Mouse (Mus musculus) kidney, postnatal 25 days (tissue): ENCODE data around the gene Trank1.
A peak's percentile ranks its signal among the peaks of the same experiment; 100 is the strongest.

ENCODE experiments used
- DNase-seq, 2 experiments: peaks; one replicate each; pipeline ENCODE4 v3.0.0; 2021; ENCODE audit warnings: mixed read lengths in 2 of 2

Trank1 gene

GRCm38 (mm10) chr9:111311031-111311842, at the start of gene Trank1:
Gene Trank1 (plus strand): TSS chr9:111311739.
- peak in 1 of 2 experiments; percentile 38 for DNase-seq

DNA sequence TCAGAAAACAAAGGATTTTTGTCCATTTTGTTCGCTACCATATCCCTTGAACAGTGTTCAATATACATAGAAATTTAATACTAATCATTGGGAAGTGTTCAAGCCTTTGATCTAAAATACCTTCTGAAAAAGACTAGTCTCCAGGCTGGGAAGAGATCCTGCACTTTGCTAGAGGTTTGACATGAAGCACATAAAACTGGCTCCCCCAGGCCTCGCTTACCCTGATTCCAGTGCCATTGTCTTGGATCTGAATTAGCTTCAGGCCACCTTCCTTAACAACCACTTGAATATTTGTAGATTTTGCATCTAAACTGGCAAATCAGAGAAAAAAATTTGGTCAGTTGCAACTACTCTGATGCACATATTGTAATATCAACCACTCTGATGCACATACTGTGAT, 43.5 kb upstream of the Trank1 start:
- DNase-seq = no peak

DNA sequence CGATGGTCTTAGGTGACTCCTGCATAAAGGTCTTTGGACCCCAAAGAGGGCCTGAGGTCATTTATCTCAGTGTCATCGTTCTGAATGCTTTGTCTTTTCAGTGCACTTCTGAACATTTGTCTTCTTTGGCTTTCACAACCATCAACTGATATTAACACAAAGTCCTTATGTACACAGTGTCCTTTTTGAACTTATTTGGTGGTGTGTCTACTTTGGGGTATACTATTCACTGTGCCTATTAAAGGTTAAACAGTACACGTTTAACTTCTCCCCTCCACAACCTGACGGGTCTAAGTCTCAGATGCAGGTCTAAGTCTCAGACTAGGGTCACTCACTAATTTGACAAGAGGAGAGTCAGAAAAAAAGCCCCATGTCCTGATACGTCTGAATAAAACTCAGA, 40.9 kb upstream of the Trank1 start:
- no peak for DNase-seq

DNA sequence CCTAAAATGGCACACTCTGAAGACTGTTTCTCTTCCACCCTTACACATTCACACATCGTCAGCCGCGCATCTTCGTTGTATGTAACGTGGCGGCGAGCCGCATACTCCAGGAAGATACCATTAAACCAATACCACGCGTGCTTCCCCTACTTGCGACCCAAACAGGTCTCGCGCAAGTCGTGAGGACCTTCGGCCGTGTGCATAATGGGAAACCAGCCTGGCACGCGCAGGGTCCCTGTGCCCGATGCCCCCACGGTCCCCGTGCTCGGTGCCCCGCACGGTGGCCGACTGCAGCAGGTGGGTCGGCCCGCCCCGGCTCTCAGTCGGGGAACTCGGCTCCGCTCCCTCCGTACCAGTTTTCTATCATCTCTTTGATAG, 40.5 kb upstream of the Trank1 start:
- DNase-seq = no peak

DNA sequence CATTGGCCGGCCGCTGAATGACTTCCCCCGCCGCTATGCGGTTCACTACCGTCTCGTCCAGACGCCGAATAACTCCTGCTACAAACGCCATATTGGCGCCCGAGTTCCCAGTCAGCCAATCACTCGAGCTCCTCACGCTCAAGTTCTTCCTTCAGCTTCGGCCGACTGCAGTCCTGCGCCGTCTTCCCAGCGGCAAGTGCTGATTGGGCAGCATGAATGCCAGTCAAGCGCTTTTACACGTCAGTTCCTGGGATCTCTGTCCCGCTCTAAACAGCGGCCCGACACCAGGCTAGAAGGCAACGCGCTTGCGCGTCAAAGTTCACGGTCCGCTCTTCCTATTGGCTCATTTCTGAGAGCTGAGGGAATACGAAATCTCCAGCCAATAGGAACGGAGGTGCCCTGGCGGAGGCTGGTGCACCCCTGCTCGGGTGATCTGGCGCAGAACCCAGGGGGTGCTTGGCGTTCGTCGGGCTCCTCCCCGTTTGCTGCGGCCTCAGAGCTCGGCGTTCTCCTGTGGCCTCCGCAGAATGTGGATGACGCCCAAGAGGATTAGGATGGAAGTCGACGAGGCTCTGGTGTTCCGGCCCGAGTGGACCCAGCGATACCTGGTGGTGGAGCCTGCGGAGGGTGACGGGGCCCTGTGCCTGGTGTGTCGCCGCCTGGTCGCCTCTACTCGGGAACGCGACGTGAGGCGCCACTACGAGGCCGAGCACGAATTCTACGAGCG, 39.9 kb upstream of the Trank1 start, which contains the start of the genes Mlh1 and Epm2aip1:
TSS of gene Mlh1 (minus strand) at position 358 of the 727 bp plus-strand sequence.
TSS of gene Epm2aip1 (plus strand) at position 496 of the 727 bp plus-strand sequence.
- peak; percentile 100 for DNase-seq

DNA sequence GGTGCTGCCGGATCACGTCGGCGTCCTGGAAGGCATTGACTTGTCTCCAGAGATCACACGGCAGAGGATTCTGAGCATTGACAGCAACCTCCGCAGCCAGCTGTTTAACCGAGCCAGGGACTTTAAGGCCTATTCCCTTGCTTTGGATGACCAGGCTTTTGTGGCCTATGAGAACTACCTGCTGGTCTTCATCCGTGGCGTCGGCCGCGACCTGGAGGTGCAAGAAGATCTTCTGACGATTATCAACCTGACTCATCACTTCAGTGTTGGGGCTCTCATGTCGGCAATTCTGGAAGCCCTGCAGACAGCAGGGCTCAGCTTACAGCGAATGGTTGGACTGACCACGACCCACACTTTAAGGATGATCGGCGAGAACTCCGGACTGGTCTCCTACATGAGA, 39.2 kb upstream of the Trank1 start:
- DNase-seq = peak; percentile 20 to 52

DNA sequence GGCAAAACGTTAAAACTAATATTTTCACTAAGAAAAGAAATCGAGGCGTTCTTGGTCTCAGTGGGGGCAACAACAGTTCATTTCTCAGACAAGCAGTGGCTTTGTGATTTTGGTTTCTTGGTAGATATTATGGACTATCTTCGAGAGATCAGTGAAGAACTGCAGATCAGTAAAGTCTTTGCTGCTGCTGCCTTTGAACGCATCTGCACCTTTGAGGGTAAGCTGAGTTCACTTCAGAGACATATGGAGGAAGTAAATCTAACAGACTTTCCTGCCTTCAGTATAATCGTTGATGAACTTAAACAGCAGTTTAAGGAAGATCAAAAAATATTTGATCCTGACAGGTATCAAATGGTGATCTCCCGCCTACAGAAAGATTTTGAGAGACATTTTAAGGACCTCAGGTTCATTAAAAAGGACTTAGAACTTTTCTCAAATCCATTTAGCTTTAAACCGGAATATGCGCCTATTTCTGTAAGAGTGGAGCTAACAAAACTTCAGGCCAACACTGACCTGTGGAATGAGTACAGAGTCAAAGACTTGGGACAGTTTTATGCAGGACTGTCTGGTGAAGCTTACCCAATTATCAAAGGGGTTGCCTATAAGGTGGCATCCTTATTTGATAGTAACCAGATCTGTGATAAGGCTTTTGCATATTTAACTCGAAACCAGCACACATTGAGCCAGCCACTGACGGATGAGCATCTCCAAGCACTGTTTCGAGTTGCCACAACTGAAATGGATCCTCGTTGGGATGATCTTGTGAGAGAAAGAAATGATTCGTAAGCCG, 38.3 kb upstream of the Trank1 start:
- DNase-seq = no peak

DNA sequence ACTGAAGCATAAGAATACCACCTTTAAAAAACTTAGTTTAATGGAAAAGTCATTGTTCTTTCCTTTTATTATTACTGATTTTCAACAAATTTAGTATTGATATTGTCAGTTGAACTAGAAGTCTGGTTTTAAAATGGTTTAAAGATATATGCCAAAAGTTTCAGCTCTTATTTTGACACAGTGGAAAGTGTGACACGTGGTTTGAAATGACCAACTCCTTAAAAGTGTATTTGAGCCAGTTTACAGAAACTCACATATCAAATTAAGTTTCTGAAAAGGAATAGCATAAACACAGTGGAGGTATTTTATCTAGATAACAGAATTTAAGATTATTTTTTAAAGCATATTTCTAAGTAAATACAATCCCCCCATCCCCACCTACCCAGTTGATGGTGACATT, 37.6 kb upstream of the Trank1 start:
- DNase-seq = no peak

- no peak for DNase-seq
These were observed 36.4 kb upstream of the Trank1 start for GRCm38 (mm10) chr9:111275156-111275555.

DNA sequence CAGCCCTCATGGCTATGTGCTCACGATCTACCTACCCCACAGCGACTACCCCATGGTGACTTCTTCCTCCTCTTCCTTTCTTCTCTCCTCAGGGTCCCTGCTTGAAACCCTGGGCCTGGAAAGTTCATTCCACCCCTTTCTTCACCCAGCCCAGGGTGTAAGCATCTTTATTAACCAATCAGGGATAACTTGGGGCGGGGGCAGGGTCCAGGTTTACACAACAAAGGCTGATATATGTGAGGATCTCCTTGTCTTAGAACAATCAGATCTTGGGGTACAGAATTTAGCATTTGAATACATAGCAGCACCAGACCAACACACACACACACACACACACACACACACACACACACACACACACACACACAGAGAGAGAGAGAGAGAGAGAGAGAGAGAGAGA, 26.5 kb upstream of the Trank1 start:
- DNase-seq = no peak

- no peak for DNase-seq
These were observed 25.9 kb upstream of the Trank1 start for GRCm38 (mm10) chr9:111285676-111286075.

GRCm38 (mm10) chr9:111286468-111286867, 25.1 kb upstream of the Trank1 start:
- DNase-seq = no peak

DNA sequence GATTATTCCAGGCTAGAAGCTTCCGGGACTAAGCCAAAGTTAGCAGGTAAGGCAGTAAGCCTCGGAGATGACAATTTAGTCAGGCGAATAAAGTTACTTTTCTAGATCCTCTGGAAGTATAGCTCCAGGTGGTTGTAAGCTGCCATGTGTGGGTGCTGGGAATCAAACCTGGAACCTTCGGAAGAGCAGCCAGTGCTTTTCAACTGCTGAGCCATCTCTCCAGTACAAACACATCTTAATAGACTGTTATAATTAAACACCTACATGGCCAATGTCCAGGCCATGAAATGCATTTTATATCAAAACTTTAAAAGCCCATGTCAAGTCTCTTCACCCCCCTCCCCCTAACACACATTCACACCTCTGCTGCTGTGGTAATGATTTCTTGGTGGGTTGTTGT, 23.6 kb upstream of the Trank1 start:
- no peak for DNase-seq

GRCm38 (mm10) chr9:111289294-111289831, 22.2 kb upstream of the Trank1 start:
- DNase-seq = peak; percentile 56 to 71

DNA sequence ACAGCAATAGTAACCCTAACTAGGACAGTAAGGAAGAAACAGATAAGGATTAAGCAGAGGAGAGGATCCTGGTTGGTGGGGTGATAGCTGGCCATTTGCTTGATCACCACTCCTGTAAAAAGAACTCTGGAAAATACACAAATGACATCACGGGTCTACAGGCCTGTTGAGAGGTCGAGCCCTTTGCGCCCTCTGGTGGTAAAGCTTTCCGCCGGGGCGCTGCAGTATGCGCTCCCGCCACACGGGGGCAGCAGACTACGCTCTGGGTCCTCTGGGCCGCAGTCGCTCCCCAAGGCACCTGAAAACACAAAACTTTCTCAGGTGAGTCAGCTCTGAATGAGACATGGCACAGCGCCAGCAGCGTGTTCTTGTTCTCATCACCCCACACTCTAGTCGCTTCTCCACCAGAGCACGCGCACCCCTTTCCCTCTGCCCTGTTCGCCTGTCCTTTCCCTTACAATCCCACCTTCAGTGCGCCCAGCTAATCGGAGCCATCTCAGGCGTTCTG, 21.7 kb upstream of the Trank1 start:
- DNase-seq = peak; percentile 83 to 84

- no peak for DNase-seq
These were observed 20.9 kb upstream of the Trank1 start for GRCm38 (mm10) chr9:111290539-111291100.

GRCm38 (mm10) chr9:111293234-111293633, 18.3 kb upstream of the Trank1 start:
- DNase-seq = no peak

GRCm38 (mm10) chr9:111294911-111295310, 16.6 kb upstream of the Trank1 start:
- DNase-seq = no peak

GRCm38 (mm10) chr9:111295323-111295722, 16.2 kb upstream of the Trank1 start:
- no peak for DNase-seq

- DNase-seq = no peak
These were observed 15.1 kb upstream of the Trank1 start for GRCm38 (mm10) chr9:111296433-111296832.

- DNase-seq = no peak
These were observed 12.9 kb upstream of the Trank1 start for GRCm38 (mm10) chr9:111298606-111299005.

DNA sequence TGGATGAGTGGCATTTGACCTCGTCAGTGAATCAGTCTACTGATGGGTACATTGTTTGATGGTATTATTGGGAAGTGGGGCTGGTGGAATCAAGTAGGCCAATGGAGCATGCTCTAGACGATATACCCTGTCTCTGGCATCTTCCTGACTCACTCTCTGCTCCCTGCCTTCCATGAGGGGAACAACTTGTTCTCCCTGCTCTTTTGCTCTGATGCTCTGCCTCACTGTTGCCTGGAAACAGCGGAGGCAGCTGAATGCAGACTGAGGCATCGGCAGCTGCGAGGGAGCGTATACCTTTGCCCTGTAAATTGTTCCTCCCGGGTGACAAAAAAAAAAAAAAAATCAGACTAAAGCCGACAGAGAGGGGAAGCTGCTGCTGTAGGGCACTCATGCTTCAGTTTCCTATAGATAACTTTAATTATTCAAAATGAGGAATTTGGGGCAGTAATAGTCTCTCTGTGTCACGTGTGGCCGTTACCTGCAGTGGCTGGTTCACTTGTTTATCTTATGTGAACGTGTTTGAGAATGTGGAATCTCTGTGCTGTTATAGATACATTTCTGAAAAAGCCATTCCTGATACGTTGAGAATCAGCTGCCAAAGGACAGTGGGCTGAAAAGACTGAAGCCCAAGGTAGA, 9.2 kb upstream of the Trank1 start:
- DNase-seq = no peak
